In the genomic region with DNA sequence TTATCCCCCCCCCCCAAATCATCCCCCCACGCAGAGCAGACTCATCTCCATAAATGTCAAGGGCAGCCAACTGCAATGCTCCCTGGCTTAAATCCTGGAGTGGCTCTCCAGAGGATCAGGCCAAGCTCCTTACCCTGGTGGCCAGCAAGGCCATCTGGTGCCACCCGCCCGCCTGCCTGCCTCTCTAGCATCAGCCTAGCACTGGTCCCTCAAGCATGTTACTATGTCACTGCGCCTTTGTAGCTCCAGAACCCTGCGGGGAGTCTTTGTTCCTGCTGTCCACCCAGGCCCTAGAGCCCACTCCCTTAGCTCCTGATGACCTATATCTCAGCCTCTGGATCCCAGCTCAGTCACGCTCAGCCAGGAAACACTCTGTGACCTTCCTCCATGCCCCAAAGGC, we compare ENCODE assay signal across 8 mouse cellular contexts. TPM values are rescaled to one million over a fixed set of nuclear protein-coding genes. Genes with fewer than 3 reads are reported as not detected.
DNase-seq lines count a peak whose midpoint lies in the region; ATAC-seq lines count a peak whose summit lies in the region.

No protein-coding gene starts in this region.

- H3K4me1 ChIP-seq in forebrain, embryonic 13.5 days, result peaks cover 73% of the 10 kb centered on the region

- peak overlapping the region; percentile 13; the same call in 1 of the 2 replicates for H3K4me2 ChIP-seq in forebrain, embryonic 13.5 days

- peak overlapping the region; percentile 45 for H3K9ac ChIP-seq in forebrain, embryonic 13.5 days

- no peaks in the 10 kb centered on the region for H3K9me3 ChIP-seq in forebrain, embryonic 13.5 days (replicated peaks)

- H3K27me3 ChIP-seq in forebrain, embryonic 13.5 days, result no peaks in the 10 kb centered on the region

- no peak for DNase-seq in cerebellum, postnatal 4 days (ENCODE audit: low spot score in 2 of 2)
- peak; percentile 92 for DNase-seq in adrenal gland, adult 2 months
- DNase-seq in layer of hippocampus, postnatal 25 days (ENCODE audit: extremely low spot score in 1 of 2, low spot score in 1 of 2), result no peak
- no peak for DNase-seq in thymus, postnatal 14 days
- no peak for DNase-seq in gastrocnemius, postnatal 25 days

- H3K36me3 ChIP-seq in forebrain, embryonic 13.5 days (ENCODE audit: poor library complexity, severe bottlenecking), result peaks cover 31% of the 10 kb centered on the region

- 68% methylated on average over 6 of the region's 6 CpGs for WGBS in forebrain, embryonic 13.5 days

- H3K27ac ChIP-seq in forebrain, embryonic 13.5 days, result peak overlapping the region; percentile 40; the same call in 1 of the 2 replicates

- peak; percentile 88; the same call in 1 of the 2 replicates for ATAC-seq in cerebellum, adult (ENCODE audit: insufficient number of reproducible peaks, low FRiP score, low TSS enrichment)
- ATAC-seq in forebrain, embryonic 13.5 days, result no peak
- ATAC-seq in megakaryocyte, adult 5-6 weeks (ENCODE audit: poor library complexity, severe bottlenecking), result peak; percentile 8

- no peak overlapping the region for H3K4me3 ChIP-seq in forebrain, embryonic 13.5 days

RNA-seq across cellular contexts. Expression of a gene that starts 7.4 kb away (rescaled TPM):
- total RNA-seq in adrenal gland, adult 2 months (2021), result 100 to 1,000 TPM in 1 of 2 experiments, 10 to 100 TPM in 1; 65.8 to 146 TPM
- polyA plus RNA-seq in adrenal gland, adult 2 months (2012; rRNA removed), result 198 and 208 TPM in 2 replicates
- polyA plus RNA-seq in forebrain, embryonic 13.5 days (2015; fragmentation: Nextera tagmentation; extraction: Ambion mirVana), result 86.5 and 92.2 TPM in 2 replicates
- total RNA-seq in megakaryocyte, adult 5-6 weeks (2015), result 28.9 and 29.2 TPM in 2 replicates
- total RNA-seq in megakaryocyte, adult 5-6 weeks (2017), result 29.1 and 29.9 TPM in 2 replicates
- total RNA-seq in layer of hippocampus, postnatal 25 days (2021), result 10 to 100 TPM; 41.2 to 47.2 TPM
- total RNA-seq in gastrocnemius, postnatal 25 days (2021), result 1 to 10 TPM; 4.2 to 6.3 TPM

RNA-seq across cellular contexts. Expression of a gene that starts 51.2 kb away (rescaled TPM):
- 10 to 100 TPM; 16.4 to 19.3 TPM for total RNA-seq in adrenal gland, adult 2 months (2021)
- polyA plus RNA-seq in adrenal gland, adult 2 months (2012; rRNA removed), result 6.5 and 10.4 TPM in 2 replicates
- polyA plus RNA-seq in forebrain, embryonic 13.5 days (2015; fragmentation: Nextera tagmentation; extraction: Ambion mirVana), result 16.2 and 16.8 TPM in 2 replicates
- 6.0 and 6.6 TPM in 2 replicates for total RNA-seq in megakaryocyte, adult 5-6 weeks (2015)
- 12.1 and 13.0 TPM in 2 replicates for total RNA-seq in megakaryocyte, adult 5-6 weeks (2017)
- total RNA-seq in layer of hippocampus, postnatal 25 days (2021), result 10 to 100 TPM; 48.8 to 51.3 TPM
- total RNA-seq in gastrocnemius, postnatal 25 days (2021), result 1 to 10 TPM; 6.2 to 6.6 TPM

Comparison
In these comparisons a context has a peak if more than half of its experiments do, and no peak if none do; other contexts are left out.
1. RNA of a gene that starts 7.4 kb away (total RNA-seq): 65.8 to 146 TPM in adrenal gland, adult 2 months, 41.2 to 47.2 TPM in layer of hippocampus, postnatal 25 days and 28.9 to 29.9 TPM in megakaryocyte, adult 5-6 weeks; 4.2 to 6.3 TPM in gastrocnemius, postnatal 25 days; every median in the first group is over 4 times any median in the second.